Mouse (Mus musculus) ES-E14 (cell line): ENCODE data around the gene Smc6. TPM values are rescaled to one million over a fixed set of nuclear protein-coding genes. Genes with fewer than 3 reads are reported as not detected.

ENCODE experiments used
- DNase-seq: peaks from one replicate; pipeline ENCODE4 v3.0.0-alpha.2; 2013; ENCODE audit warnings: low read depth, low spot score
- H3K27ac ChIP-seq: 2 replicates; pipeline ENCODE4 v1.5.1; 2012; ENCODE audit warnings: low read depth, mild to moderate bottlenecking, low read length, moderate library complexity, mixed read lengths; ENCODE audit not compliant: poor library complexity, insufficient read depth, severe bottlenecking
- H3K36me3 ChIP-seq: 2 replicates; pipeline ENCODE4 v1.6.1; 2012; ENCODE audit warnings: mild to moderate bottlenecking, low read length, moderate library complexity, mixed read lengths; ENCODE audit not compliant: control insufficient read depth, poor library complexity, insufficient read depth, severe bottlenecking
- H3K4me1 ChIP-seq, 2 experiments: fragments of 150-350 bp in 1 of 2; sonication (generic) in 1 of 2; 2 replicates each; pipeline ENCODE4 v1.6.1; 2012; ENCODE audit warnings: low read length in 2 of 2, mild to moderate bottlenecking in 1 of 2, mixed read lengths in 1 of 2; ENCODE audit not compliant: control insufficient read depth in 2 of 2, insufficient read depth in 2 of 2, poor library complexity in 1 of 2
- H3K4me3 ChIP-seq, 2 experiments: fragments of 150-350 bp in 1 of 2; sonication (generic) in 1 of 2; 2 replicates each; pipeline ENCODE4 v1.5.1; 2012; ENCODE audit warnings: low read length in 2 of 2, low read depth in 1 of 2, mild to moderate bottlenecking in 1 of 2, mixed read lengths in 1 of 2; ENCODE audit not compliant: insufficient read depth in 1 of 2, poor library complexity in 1 of 2, severe bottlenecking in 1 of 2
- H3K9ac ChIP-seq: 2 replicates; pipeline ENCODE4 v1.6.1; 2012; ENCODE audit warnings: low read depth, mild to moderate bottlenecking, low read length, mixed read lengths; ENCODE audit not compliant: poor library complexity, insufficient read depth, severe bottlenecking
- H3K9me3 ChIP-seq: fragments of 150-350 bp; sonication (generic); 2 replicates; pipeline ENCODE4 v1.6.1; 2012; ENCODE audit warnings: low read depth, mild to moderate bottlenecking, low read length; ENCODE audit not compliant: control insufficient read depth, insufficient read depth
- CHD2 ChIP-seq: IDR thresholded peaks from 2 replicates; pipeline ENCODE4 v1.6.1; 2014; ENCODE audit warnings: mild to moderate bottlenecking, low read depth, low read length, inconsistent platforms
- HCFC1 ChIP-seq: IDR thresholded peaks from 2 replicates; pipeline ENCODE4 v1.6.1; 2012; ENCODE audit warnings: low read length, inconsistent platforms, borderline replicate concordance; ENCODE audit not compliant: insufficient read depth
- MAFK ChIP-seq: IDR thresholded peaks from 2 replicates; pipeline ENCODE4 v1.6.1; 2014; ENCODE audit warnings: mild to moderate bottlenecking, low read depth, low read length, inconsistent platforms; ENCODE audit not compliant: insufficient read depth
- ZC3H11A ChIP-seq: IDR thresholded peaks from 2 replicates; pipeline ENCODE4 v1.6.1; 2012; ENCODE audit warnings: low read depth, mild to moderate bottlenecking, inconsistent platforms, low read length, borderline replicate concordance
- ZNF384 ChIP-seq: IDR thresholded peaks from 2 replicates; pipeline ENCODE4 v1.6.1; 2012; ENCODE audit warnings: low read depth, low read length, inconsistent platforms
- in situ Hi-C, 2 experiments: fragments of 600-800 bp; cut with MboI; formaldehyde crosslinking; loops; one replicate each; pipeline ENCODE4 v1.15.1; 2025; ENCODE audit warnings: low sequenced_read_pairs in 2 of 2, inconsistent platforms in 1 of 2; ENCODE audit not compliant: unreplicated experiment in 2 of 2
- total RNA-seq: library from RNA; depleted of rRNA; stranded (reverse); fragments of 300-350 nt; gene quantifications from 2 replicates; pipeline ENCODE4 v1.2.3, GENCODE M21; 2012

Gene Smc6
- total RNA-seq, 1 experiment: 61.4 TPM

DNA sequence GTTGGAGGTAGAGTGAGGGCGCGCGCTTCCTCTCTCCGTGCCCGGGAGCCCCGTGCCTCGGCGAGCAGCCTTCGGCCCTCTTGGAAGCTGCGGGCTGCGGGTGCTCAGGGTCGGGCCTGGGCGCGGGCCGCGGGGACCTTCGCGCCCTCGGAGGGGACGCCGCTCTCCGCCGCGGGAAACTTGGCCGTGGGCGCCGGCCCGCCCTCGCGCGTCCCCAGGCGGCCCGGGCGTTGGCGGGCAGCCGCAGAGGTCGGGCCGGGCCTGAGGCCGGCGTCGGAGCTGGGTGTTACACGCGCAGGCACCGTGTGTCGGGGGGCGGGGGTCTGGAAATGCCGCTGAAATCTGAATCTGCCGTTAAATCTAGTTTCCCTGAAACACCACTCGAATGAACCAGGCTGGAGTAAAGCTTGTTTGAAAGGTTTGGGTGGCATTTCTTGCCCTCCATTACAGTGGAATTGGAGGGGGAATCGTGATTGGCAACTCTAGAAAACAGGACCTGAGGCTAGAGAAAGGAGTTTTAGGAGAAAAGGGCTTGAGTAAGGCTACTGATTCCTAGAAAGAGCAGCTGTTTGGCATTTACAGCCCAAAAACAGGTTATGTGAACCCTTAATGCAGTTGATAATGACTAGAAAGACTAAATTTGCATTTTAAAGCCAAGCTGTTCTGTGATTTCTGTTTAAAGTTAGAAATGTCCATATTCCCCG, 748 bp downstream of the Smc6 start:
- TF ChIP-seq ZNF384 (no peak), MAFK (no peak), CHD2 (no peak), ZC3H11A (no peak), HCFC1 (no peak)
- DNase-seq: peak; percentile 16
- H3K9me3 ChIP-seq: no peaks in the 10 kb centered on the region
- H3K27ac ChIP-seq: peak overlapping the region; percentile 77
- H3K4me1 ChIP-seq: peaks cover 1 to 2% of the 10 kb centered on the region in 2 experiments; a peak in 2 of 4 replicates
- peak overlapping the region; percentile 96 to 98 for H3K4me3 ChIP-seq
- in situ Hi-C loops: no loop called here
- peak overlapping the region; percentile 98 for H3K9ac ChIP-seq
- no peaks in the 10 kb centered on the region for H3K36me3 ChIP-seq

- Histone ChIP-seq H3K36me3 (no peaks in the 10 kb centered on the region), H3K4me1 (peaks cover 1 to 2% of the 10 kb centered on the region in 2 experiments; a peak in 2 of 4 replicates), H3K4me3 (peak overlapping the region; percentile 96 to 98), H3K9ac (peak overlapping the region; percentile 98), H3K9me3 (no peaks in the 10 kb centered on the region), H3K27ac (no peak overlapping the region)
- in situ Hi-C loops: no loop called here
- no peak for DNase-seq
- no peak for TF ChIP-seq CHD2
- TF ChIP-seq ZNF384: no peak
- TF ChIP-seq HCFC1: no peak
- TF ChIP-seq ZC3H11A: no peak
- TF ChIP-seq MAFK: no peak
Measured at GRCm38 (mm10) chr12:11267030-11267429, 1.3 kb downstream of the Smc6 start.

- Histone ChIP-seq H3K9me3 (no peaks in the 10 kb centered on the region), H3K4me3 (no peak overlapping the region), H3K27ac (no peak overlapping the region), H3K9ac (no peak overlapping the region), H3K4me1 (peaks cover 0 to 1% of the 10 kb centered on the region in 2 experiments; a peak in 1 of 4 replicates), H3K36me3 (no peaks in the 10 kb centered on the region; the same call in 1 of the 2 replicates)
- DNase-seq: no peak
- TF ChIP-seq HCFC1 (no peak), CHD2 (no peak), MAFK (no peak), ZNF384 (no peak), ZC3H11A (no peak)
- in situ Hi-C loops: no loop called here
Measured at GRCm38 (mm10) chr12:11272568-11272967, 6.9 kb downstream of the Smc6 start.

DNA sequence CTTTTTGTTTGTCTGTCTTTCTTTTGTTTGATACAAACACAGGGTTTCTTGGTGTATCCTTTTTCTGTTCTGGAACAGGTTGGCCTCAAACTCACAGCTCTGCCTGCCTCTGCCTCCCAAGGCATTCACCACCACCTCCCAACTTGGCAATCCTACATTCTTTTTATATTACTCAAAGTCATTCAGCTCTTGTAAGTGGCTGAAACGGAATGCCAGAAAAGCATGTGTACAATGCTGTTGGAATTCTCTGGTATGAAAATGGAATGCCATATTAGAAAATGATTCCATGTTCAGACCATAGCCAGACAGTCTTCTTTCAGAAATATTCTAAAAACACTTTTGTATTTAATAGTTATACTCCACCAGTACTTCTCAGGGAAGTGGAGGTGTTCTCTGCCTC, 7.5 kb downstream of the Smc6 start:
- no peaks in the 10 kb centered on the region for H3K9me3 ChIP-seq
- no peak overlapping the region for H3K27ac ChIP-seq
- no peak overlapping the region for H3K9ac ChIP-seq
- no peaks in the 10 kb centered on the region; the same call in 1 of the 2 replicates for H3K36me3 ChIP-seq
- in situ Hi-C loops: no loop called here
- no peaks in the 10 kb centered on the region for H3K4me1 ChIP-seq
- DNase-seq: no peak
- TF ChIP-seq ZNF384 (no peak), MAFK (no peak), HCFC1 (no peak), CHD2 (no peak), ZC3H11A (no peak)
- no peak overlapping the region for H3K4me3 ChIP-seq
